Mouse (Mus musculus) forebrain, embryonic 12.5 days (tissue): ENCODE data around the gene Adam12. TPM values are rescaled to one million over a fixed set of nuclear protein-coding genes. Genes with fewer than 3 reads are reported as not detected.
"Not testable (repeated sequence)": the region's sequence is repeated elsewhere in the genome, so short reads cannot be mapped to it uniquely, and the experiment has no call there.

Source experiments
- ATAC-seq: fragments of 200-750 bp; cut with Nextera tagmentation; 2 replicates; pipeline ENCODE4 v1.8.0; 2017; ENCODE audit warnings: moderate TSS enrichment; ENCODE audit not compliant: low FRiP score
- H3K27ac ChIP-seq: fragments of 300-500 bp; sonication (generic); 2 replicates; pipeline ENCODE4 v1.5.1; 2016; ENCODE audit warnings: mild to moderate bottlenecking
- H3K27me3 ChIP-seq: fragments of 300-500 bp; sonication (generic); 2 replicates; pipeline ENCODE4 v1.6.1; 2016; ENCODE audit warnings: mild to moderate bottlenecking
- H3K36me3 ChIP-seq: fragments of 300-500 bp; sonication (generic); replicated peaks from 2 replicates; pipeline ENCODE4 v1.6.1; 2016; ENCODE audit warnings: mild to moderate bottlenecking
- H3K4me1 ChIP-seq: fragments of 300-500 bp; sonication (generic); 2 replicates; pipeline ENCODE4 v1.6.1; 2016
- H3K4me2 ChIP-seq: fragments of 300-500 bp; sonication (generic); 2 replicates; pipeline ENCODE4 v1.6.1; 2016; ENCODE audit warnings: mild to moderate bottlenecking, moderate library complexity
- H3K4me3 ChIP-seq: fragments of 300-500 bp; sonication (generic); replicated peaks from 2 replicates; pipeline ENCODE4 v1.5.1; 2016; ENCODE audit warnings: mild to moderate bottlenecking
- H3K9ac ChIP-seq: fragments of 300-500 bp; sonication (generic); 2 replicates; pipeline ENCODE4 v1.6.1; 2016; ENCODE audit warnings: mild to moderate bottlenecking
- H3K9me3 ChIP-seq: fragments of 300-500 bp; sonication (generic); 2 replicates; pipeline ENCODE4 v1.6.1; 2016
- WGBS: fragments of 180-500 bp; shearing (Covaris S2); methylation state at CpG from one replicate; pipeline ENCODE4 v1.1.7; 2016; 5-methylcytosine and 5-hydroxymethylcytosine counted together
- polyA plus RNA-seq: library from polyadenylated mRNA; unstranded; fragments of >200 nt; fragmentation: Nextera tagmentation; extraction: Ambion mirVana; gene quantifications from 2 replicates; pipeline ENCODE4 v1.2.1, GENCODE M21; 2016

The Adam12 gene
- polyA plus RNA-seq, 1 experiment from 2014 or later = 2.1 TPM

DNA sequence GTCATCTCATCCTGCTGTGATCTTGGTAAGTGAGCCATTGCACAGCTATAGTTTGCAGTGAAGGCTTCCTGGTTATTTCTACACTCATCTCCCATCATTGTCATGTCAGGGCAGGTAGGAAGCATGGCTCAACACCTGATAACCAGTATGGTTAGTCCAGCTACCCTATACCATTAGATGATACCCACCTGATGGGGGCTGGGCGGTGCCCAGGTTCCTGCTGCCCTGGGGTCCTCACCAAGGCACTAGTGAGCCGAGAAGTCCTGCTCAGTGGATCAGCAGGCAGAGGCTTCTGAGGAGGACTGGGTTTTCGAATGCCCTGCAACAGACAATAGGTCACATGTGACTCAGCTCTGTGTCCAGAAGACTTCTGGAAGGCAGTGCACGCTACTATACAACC lies 342.0 kb downstream of the Adam12 start:
- no peak for ATAC-seq
- 85% methylated on average over 4 of the region's 4 CpGs for WGBS
- H3K36me3 ChIP-seq = no peaks in the 10 kb centered on the region
- no peaks in the 10 kb centered on the region for H3K9me3 ChIP-seq
- H3K27ac ChIP-seq = no peak overlapping the region
- H3K4me2 ChIP-seq = no peak overlapping the region
- H3K27me3 ChIP-seq = no peaks in the 10 kb centered on the region
- no peak overlapping the region for H3K4me3 ChIP-seq
- H3K4me1 ChIP-seq = no peaks in the 10 kb centered on the region
- no peak overlapping the region for H3K9ac ChIP-seq

DNA sequence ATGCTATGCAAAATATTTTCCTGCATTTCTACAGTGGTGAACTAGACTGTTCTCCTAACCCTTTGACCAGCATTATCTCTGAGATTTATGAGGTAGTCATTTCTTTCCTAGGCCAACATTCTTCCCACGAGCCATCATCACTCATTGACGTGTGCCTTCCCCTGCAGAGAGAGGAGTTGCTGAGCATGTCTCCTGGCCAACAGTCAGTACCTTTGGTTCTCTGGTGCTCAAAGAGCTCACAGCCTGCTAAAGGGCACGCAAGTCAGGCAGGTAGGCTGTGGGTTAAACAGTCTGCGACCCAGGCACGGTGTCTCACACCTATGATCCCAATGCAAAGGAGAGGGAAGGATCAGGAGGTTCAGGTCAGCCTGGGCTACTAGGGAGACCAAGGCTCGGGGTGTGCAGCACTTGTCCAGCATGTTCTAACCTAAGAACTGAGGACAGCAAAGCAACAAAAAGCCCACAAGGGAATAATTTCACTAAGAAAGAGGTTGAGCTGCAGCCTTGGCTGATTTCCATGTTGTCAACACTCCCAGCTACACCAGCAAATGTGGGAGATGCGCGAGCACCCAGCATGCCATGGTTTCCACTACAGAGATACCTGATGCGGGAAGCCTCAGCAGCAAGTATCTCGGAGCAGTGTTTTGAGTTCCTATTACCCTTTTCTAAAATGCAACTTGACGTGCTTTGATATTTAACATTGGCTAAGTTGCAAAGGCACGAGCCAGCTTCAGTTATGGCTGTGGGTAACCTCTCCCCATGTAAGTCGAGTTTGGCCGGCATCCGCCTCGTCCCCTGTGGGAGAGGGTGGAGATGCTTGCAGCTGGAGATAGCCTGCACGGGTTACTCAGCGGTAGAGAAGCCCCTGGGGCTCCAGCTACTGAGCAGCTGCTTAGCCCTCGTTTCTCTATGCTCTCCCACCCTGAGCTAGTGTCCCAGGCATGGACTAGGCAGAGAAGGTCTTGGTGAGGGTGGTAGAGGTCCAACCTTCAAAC lies 342.7 kb downstream of the Adam12 start:
- no peak overlapping the region for H3K4me3 ChIP-seq
- no peak overlapping the region for H3K4me2 ChIP-seq
- no peak overlapping the region for H3K9ac ChIP-seq
- H3K27me3 ChIP-seq = no peaks in the 10 kb centered on the region
- no peaks in the 10 kb centered on the region for H3K4me1 ChIP-seq
- 87% methylated on average over 19 of the region's 19 CpGs for WGBS
- H3K9me3 ChIP-seq = no peaks in the 10 kb centered on the region
- H3K27ac ChIP-seq = no peak overlapping the region
- ATAC-seq = no peak
- no peaks in the 10 kb centered on the region for H3K36me3 ChIP-seq

DNA sequence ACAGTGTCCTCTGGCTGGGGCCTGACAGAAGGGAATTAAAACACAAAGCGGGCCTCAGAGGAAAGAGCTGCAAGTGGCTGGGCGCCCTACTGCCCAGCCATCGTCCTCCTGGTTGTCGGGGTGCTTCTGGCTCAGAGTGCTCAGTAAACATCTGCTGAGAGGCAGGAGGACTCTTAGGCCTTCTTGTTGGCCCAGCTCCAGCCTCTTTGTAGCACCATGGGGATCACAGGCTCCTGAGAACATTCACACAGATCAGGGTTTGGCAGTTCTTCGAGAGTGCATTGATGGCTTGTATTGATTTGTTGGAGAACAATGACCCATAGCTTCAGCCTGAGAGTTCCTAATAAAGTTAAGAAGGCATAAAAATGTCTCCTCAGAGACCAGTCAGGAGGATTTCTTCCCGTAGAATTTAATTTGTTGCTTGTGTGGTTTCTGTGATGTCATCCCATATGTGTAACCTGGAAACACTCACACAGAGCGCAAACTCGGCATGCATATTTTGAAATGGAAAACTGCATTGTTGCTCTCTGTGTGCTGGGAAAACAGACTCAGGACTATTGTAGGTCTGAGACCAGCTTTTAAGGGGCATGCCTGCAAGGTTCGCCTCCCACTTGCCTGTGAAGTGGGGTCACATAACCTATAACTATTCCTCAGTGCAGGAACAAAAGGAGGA lies 347.1 kb downstream of the Adam12 start:
- WGBS = 77% methylated on average over 5 of the region's 9 CpGs
- not testable (repeated sequence) for H3K9me3 ChIP-seq, H3K4me3 ChIP-seq, H3K27me3 ChIP-seq, H3K27ac ChIP-seq, H3K9ac ChIP-seq, ATAC-seq, H3K4me1 ChIP-seq, H3K4me2 ChIP-seq, H3K36me3 ChIP-seq

DNA sequence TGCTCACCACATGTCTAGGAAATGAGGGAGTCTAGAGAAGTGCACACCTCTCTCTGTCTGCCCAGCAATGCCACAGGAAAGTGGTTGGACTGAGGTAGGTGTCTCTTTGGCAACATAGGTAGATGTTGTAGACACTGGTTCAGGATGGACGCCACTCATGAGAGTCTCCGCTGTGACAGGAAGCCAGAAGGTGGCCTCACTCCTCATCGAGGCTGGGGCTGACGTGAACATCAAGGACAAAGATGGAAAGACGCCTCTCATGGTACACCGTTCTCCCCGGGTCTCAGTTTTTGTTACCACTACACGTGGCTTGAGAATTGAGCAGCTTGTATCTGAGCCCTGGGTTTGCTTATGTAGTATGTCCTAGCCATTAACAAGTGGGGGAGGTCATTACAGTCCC lies 352.2 kb downstream of the Adam12 start:
- 93% methylated on average over 8 of the region's 8 CpGs for WGBS
- Histone ChIP-seq H3K4me3 (no peak overlapping the region), H3K36me3 (no peaks in the 10 kb centered on the region), H3K27me3 (no peaks in the 10 kb centered on the region), H3K4me2 (no peak overlapping the region), H3K9ac (no peak overlapping the region), H3K4me1 (no peaks in the 10 kb centered on the region), H3K27ac (no peak overlapping the region), H3K9me3 (no peaks in the 10 kb centered on the region)
- ATAC-seq = no peak

DNA sequence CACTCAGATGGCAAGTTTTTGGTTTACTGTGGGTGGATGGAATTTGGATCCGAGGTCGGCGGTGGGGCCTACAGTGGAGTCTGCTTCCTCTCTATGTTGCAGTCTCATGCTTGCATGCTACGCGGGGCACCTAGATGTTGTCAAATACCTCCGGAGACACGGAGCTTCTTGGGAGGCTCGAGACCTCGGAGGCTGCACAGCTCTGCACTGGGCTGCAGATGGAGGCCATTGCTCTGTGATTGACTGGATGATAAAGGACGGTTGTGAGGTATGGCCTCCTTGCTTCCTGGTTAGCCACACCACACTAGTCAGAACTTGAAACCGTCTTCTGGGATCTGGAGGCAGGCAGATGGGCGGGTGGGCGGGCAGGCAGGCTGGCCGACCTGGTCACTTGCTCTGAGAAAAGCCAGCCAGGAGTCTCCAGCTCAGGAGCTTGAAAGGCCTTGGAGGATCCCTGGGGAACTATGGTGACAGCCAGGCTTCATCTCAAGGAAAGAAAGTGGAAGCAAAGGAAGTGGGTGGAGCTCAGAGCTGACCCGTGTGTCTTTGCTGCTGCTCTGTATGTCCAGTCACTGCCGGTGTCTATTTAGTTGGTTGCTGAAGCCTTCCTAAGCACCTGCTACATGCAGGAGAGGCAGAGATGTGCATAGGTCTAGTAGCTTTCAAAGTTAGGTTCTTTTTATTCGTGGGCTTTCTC lies 355.2 kb downstream of the Adam12 start:
- H3K9me3 ChIP-seq = no peaks in the 10 kb centered on the region
- no peaks in the 10 kb centered on the region for H3K36me3 ChIP-seq
- no peaks in the 10 kb centered on the region for H3K27me3 ChIP-seq
- no peak overlapping the region for H3K9ac ChIP-seq
- WGBS = 87% methylated on average over 17 of the region's 17 CpGs
- ATAC-seq = no peak
- H3K4me2 ChIP-seq = no peak overlapping the region
- no peak overlapping the region for H3K4me3 ChIP-seq
- no peak overlapping the region for H3K27ac ChIP-seq
- H3K4me1 ChIP-seq = no peaks in the 10 kb centered on the region

DNA sequence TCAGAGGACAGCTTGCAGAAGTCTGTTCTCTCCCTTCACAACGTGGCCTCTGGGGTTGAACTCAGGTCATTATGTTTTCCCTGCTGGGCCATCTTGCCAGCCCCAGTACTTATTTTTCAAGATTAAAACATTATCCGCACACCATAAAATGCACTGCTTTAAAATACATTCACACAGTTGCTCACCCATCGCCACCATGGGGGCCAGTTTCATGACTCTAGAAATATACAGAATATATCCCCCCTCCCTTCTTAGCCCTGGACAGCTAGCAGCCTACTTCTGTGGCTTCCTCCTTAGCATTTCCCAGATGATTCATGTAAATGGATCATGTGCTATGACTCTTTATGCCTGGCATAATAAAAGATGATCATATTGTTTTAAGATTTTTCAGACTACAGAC lies 355.8 kb downstream of the Adam12 start:
- H3K4me3 ChIP-seq = no peak overlapping the region
- no peak for ATAC-seq
- H3K9ac ChIP-seq = no peak overlapping the region
- H3K4me2 ChIP-seq = no peak overlapping the region
- no peaks in the 10 kb centered on the region for H3K27me3 ChIP-seq
- no peaks in the 10 kb centered on the region for H3K36me3 ChIP-seq
- H3K4me1 ChIP-seq = no peaks in the 10 kb centered on the region
- 77% methylated on average over 3 of the region's 3 CpGs for WGBS
- no peaks in the 10 kb centered on the region for H3K9me3 ChIP-seq
- no peak overlapping the region for H3K27ac ChIP-seq

DNA sequence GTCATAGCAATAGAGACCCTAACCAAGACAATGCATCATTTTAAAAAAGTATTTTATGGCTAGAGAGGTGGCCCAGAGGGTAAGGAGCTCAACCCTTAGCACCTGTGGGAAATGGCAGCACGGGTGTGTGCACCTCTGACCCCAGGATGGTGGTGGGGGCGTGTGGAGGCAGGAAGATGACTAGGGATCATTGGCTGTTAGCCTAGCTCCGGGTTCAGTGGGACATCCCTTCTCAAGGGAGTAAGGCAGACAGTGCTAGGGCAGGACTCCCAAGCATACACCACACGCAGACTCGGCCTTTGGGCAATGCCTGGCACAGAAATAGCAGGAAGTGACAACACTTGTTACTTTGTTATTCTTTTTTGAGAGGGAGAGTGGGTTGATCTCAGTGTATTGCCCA lies 359.2 kb downstream of the Adam12 start:
- H3K4me2 ChIP-seq = no peak overlapping the region
- WGBS = 85% methylated on average over 5 of the region's 5 CpGs
- H3K27me3 ChIP-seq = no peaks in the 10 kb centered on the region
- no peaks in the 10 kb centered on the region for H3K4me1 ChIP-seq
- H3K36me3 ChIP-seq = no peaks in the 10 kb centered on the region
- no peaks in the 10 kb centered on the region for H3K9me3 ChIP-seq
- no peak overlapping the region for H3K27ac ChIP-seq
- no peak overlapping the region for H3K9ac ChIP-seq
- no peak overlapping the region for H3K4me3 ChIP-seq
- ATAC-seq = no peak

DNA sequence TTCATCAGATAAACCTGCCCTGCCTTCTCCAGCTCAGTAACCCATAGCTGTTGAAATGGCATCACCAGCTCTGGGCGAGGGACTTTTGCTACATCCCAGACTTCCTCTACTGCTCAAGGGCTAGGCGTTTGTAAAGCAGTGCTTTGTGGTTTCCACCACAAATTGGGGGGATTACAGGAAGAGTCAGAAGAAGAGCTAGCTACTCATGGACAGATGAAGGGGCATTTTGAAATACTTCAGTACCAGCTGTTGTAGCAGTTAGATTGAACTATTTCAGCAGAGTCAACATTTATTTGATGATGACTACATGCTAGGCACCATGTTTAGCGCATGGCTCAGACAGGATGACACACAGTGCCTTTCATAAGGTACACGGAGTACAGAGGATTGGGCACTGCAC lies 361.7 kb downstream of the Adam12 start:
- 88% methylated on average over 4 of the region's 4 CpGs for WGBS
- no peak overlapping the region for H3K4me2 ChIP-seq
- no peaks in the 10 kb centered on the region for H3K27me3 ChIP-seq
- H3K4me3 ChIP-seq = no peak overlapping the region
- no peaks in the 10 kb centered on the region for H3K4me1 ChIP-seq
- H3K36me3 ChIP-seq = no peaks in the 10 kb centered on the region
- H3K9ac ChIP-seq = no peak overlapping the region
- no peak overlapping the region for H3K27ac ChIP-seq
- no peak for ATAC-seq
- H3K9me3 ChIP-seq = no peaks in the 10 kb centered on the region

DNA sequence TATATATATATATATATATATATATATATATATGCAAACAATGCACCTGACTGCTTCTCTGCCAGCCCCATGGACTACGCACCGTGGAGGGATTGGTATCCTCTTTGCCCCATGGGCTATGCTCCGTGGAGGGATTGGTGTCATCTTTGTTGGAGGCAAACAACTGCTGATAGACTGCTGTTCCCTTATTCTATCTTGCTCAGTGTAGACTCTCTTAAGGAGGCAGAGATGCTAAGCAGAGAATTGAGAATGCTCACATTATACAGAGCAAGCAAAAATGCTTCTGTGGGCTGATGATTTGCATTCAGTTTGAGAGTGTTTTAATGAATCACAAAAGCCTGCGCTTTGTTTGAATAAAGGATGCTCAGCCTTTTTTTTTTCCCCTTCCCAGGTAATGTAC lies 368.3 kb downstream of the Adam12 start:
- H3K9me3 ChIP-seq = no peaks in the 10 kb centered on the region
- no peak for ATAC-seq
- no peak overlapping the region for H3K9ac ChIP-seq
- no peaks in the 10 kb centered on the region for H3K27me3 ChIP-seq
- H3K36me3 ChIP-seq = no peaks in the 10 kb centered on the region
- no peak overlapping the region for H3K4me3 ChIP-seq
- peak overlapping the region; percentile 61; the same call in 1 of the 2 replicates for H3K27ac ChIP-seq
- WGBS = 68% methylated on average over 4 of the region's 4 CpGs
- no peak overlapping the region for H3K4me2 ChIP-seq
- H3K4me1 ChIP-seq = no peaks in the 10 kb centered on the region

DNA sequence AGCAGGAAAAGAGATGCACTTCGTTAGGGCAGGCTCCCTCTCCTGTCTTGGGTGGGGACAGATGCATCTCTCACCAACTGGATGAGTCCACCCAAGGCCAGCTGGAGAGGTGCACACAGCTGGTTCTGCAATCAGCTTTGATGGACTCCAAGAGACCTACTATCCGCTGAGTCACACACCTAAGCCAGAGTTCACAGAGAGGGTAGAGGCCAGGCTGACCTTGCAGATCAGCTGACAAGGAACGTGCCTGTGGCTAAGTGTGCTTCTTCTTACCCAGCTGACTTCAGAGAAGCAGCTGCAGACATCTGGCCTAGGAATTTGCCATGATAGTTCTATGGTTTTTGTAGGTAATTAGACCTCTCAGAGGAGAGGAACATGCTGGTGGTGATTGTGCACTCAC lies 368.8 kb downstream of the Adam12 start:
- H3K4me3 ChIP-seq = no peak overlapping the region
- H3K36me3 ChIP-seq = no peaks in the 10 kb centered on the region
- 80% methylated on average over 3 of the region's 3 CpGs for WGBS
- H3K9me3 ChIP-seq = no peaks in the 10 kb centered on the region
- H3K27ac ChIP-seq = peak overlapping the region; percentile 26; the same call in 1 of the 2 replicates
- H3K9ac ChIP-seq = no peak overlapping the region
- H3K27me3 ChIP-seq = no peaks in the 10 kb centered on the region
- ATAC-seq = no peak
- no peaks in the 10 kb centered on the region for H3K4me1 ChIP-seq
- H3K4me2 ChIP-seq = no peak overlapping the region

DNA sequence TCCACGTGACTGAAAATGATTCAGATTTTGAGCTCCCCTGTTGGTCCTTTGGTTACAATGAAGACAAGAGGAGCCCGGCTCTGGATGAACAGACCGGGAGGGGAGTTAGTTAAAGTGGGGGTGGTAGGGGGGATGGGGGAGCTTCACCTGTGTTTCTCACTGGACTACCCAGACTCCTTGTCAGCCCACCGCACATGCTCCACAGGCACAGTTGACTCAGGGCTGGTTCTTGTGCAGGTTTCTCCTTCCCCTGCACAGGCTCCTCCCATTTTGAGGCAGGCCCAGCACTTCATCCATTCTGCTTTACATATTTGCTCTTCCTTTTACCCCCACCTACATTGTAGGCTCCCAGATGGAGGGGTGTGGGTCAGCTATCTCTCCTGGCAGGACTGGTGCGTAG lies 369.2 kb downstream of the Adam12 start:
- 91% methylated on average over 5 of the region's 5 CpGs for WGBS
- Histone ChIP-seq H3K27me3 (no peaks in the 10 kb centered on the region), H3K4me1 (no peaks in the 10 kb centered on the region), H3K4me3 (no peak overlapping the region), H3K27ac (0 out of 2 replicates have a peak overlapping the region, but pooled peaks have one; percentile 26), H3K9ac (no peak overlapping the region), H3K36me3 (no peaks in the 10 kb centered on the region), H3K4me2 (no peak overlapping the region), H3K9me3 (no peaks in the 10 kb centered on the region)
- no peak for ATAC-seq

DNA sequence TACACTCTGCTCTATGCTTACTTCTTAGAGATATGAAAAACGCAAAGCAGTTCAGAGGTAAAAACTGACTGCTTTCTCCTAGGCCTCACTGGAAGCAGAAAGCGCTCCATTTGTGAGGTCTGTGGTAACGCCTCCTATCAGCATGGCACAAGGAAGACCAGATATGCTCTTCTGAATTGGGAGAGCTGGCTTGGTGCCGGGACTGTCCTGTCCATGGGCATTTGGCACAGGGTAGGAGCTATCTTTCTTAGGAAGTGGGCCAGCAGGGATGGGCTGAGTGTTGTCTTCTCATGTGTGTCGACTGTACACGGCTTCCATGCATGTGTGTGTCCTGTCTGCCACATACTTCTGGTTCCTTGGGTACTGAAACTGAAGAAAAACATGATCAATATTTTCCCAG lies 369.7 kb downstream of the Adam12 start:
- no peak overlapping the region for H3K4me3 ChIP-seq
- no peaks in the 10 kb centered on the region for H3K4me1 ChIP-seq
- no peak for ATAC-seq
- no peaks in the 10 kb centered on the region for H3K27me3 ChIP-seq
- WGBS = 94% methylated on average over 6 of the region's 6 CpGs
- H3K9me3 ChIP-seq = no peaks in the 10 kb centered on the region
- H3K36me3 ChIP-seq = no peaks in the 10 kb centered on the region
- no peak overlapping the region for H3K9ac ChIP-seq
- H3K4me2 ChIP-seq = no peak overlapping the region
- H3K27ac ChIP-seq = no peak overlapping the region
